Mouse (Mus musculus): ENCODE data around the gene Olfr619. TPM values are rescaled to one million over a fixed set of nuclear protein-coding genes. Genes with fewer than 3 reads are reported as not detected.

Olfr619 gene
- not detected in 2 replicates for polyA plus RNA-seq (2015; fragmentation: Nextera tagmentation; extraction: Ambion mirVana)

GRCm38 (mm10) chr7:103600275-103600674 is at the start of gene Olfr619:
Gene Olfr619 (plus strand): TSS chr7:103600575.
- no peak for ATAC-seq (replicated peaks; ENCODE audit: insufficient number of reproducible peaks, insufficient read depth, low FRiP score, low read depth)
- no peaks in the 10 kb centered on the region for H3K27me3 ChIP-seq

DNA sequence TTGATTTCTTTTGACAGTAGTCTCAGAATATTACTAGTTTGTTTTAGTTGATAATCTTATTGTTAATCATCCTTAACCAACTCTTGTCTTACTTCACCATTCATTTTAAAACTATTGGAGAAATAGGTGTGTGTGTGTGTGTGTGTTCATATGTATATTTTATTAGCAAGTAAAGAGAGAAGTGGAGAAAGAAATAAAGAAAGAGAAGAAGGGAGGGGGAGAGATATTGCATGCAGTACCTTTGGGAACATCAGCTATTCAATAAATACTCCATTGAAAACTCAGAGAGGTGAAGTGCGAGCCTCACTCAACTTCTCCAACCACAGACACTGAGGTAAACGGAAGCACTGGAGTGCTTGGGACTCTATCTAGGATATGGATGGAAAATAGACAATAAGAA is 44.6 kb upstream of the Olfr619 start, which contains the start of gene Olfr615:
Gene Olfr615, plus strand, starts transcription at position 301 of the 400 bp plus-strand sequence.
- WGBS: 78% methylated on average over 2 of the region's 2 CpGs
- ATAC-seq (replicated peaks; ENCODE audit: insufficient number of reproducible peaks, insufficient read depth, low FRiP score, low read depth): no peak
- Histone ChIP-seq H3K4me3 (no peak within 1 kb of the TSS), H3K36me3 (no peaks in the 10 kb centered on the region), H3K27me3 (no peaks in the 10 kb centered on the region), H3K4me1 (replicated peaks) (no peaks in the 10 kb centered on the region), H3K9me3 (replicated peaks) (no peaks in the 10 kb centered on the region), H3K27ac (no peak within 1 kb of the TSS), H3K9ac (no peak within 1 kb of the TSS), H3K4me2 (no peak within 1 kb of the TSS)

More at GRCm38 (mm10) chr7:103600275-103600674, at the start of gene Olfr619:
- Histone ChIP-seq H3K9me3 (replicated peaks) (no peaks in the 10 kb centered on the region), H3K9ac (no peak within 1 kb of the TSS), H3K4me3 (no peak within 1 kb of the TSS), H3K36me3 (no peaks in the 10 kb centered on the region), H3K4me2 (no peak within 1 kb of the TSS), H3K4me1 (replicated peaks) (no peaks in the 10 kb centered on the region), H3K27ac (no peak within 1 kb of the TSS)

GRCm38 (mm10) chr7:103569043-103569442 is 31.3 kb upstream of the Olfr619 start, which contains the start of gene Olfr616:
Gene Olfr616 (minus strand): TSS chr7:103569143.
- no peak within 1 kb of the TSS for H3K9ac ChIP-seq
- no peak within 1 kb of the TSS for H3K4me3 ChIP-seq
- no peaks in the 10 kb centered on the region for H3K36me3 ChIP-seq
- WGBS: 75% methylated on average over 3 of the region's 3 CpGs
- H3K27ac ChIP-seq: no peak within 1 kb of the TSS
- H3K4me1 ChIP-seq (replicated peaks): no peaks in the 10 kb centered on the region
- no peaks in the 10 kb centered on the region for H3K9me3 ChIP-seq (replicated peaks)
- no peak within 1 kb of the TSS for H3K4me2 ChIP-seq
- no peak for ATAC-seq (replicated peaks; ENCODE audit: insufficient number of reproducible peaks, insufficient read depth, low FRiP score, low read depth)
- H3K27me3 ChIP-seq: no peaks in the 10 kb centered on the region

DNA sequence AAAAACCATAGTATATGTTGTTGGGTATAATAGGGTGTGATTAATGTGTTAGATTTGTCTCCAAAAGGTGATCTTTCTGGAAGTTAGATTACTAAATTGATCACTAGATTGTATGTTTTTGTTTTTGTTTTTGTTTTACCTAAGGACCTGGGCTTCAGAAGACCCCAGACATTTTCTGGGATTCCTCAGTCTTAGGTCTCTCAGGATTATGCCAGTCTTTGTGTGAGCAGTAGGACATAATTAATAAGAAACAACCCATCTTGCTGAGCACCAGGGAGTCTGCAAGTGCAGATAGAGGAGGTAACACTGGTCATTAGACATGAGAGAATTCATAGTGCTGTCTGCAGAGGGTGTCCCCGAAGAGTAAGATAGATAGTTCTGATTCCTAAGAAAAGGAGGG is 27.6 kb upstream of the Olfr619 start, which contains the start of gene Olfr617:
Gene Olfr617, plus strand, starts transcription at position 301 of the 400 bp plus-strand sequence.
- H3K4me2 ChIP-seq: no peak within 1 kb of the TSS
- H3K27ac ChIP-seq: no peak within 1 kb of the TSS
- no peaks in the 10 kb centered on the region for H3K9me3 ChIP-seq (replicated peaks)
- no peaks in the 10 kb centered on the region for H3K4me1 ChIP-seq (replicated peaks)
- no peaks in the 10 kb centered on the region for H3K27me3 ChIP-seq
- ATAC-seq (replicated peaks; ENCODE audit: insufficient number of reproducible peaks, insufficient read depth, low FRiP score, low read depth): no peak
- 65% methylated on average over 1 of the region's 1 CpGs for WGBS
- no peaks in the 10 kb centered on the region for H3K36me3 ChIP-seq
- H3K4me3 ChIP-seq: no peak within 1 kb of the TSS
- H3K9ac ChIP-seq: no peak within 1 kb of the TSS

DNA sequence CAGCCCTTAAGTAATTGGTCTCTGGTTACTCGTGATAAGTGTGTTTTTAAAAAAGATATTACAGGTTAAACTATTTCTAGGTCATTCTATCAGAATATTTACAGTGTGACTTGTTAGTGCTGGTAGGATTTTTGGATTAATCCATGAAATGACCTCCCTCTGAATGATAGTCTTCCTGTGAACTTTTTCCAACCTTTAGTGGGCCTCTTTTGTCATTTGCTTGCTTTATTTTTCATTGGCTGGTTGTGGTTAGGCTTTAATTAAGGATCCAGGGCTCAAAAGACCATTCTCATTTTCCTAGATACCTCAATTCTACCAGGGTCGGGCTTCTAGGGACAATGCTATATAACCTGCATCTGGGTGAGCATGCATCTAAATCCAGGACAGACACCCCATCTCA is 10.6 kb upstream of the Olfr619 start, which contains the start of gene Olfr618:
Gene Olfr618, plus strand, starts transcription at position 301 of the 400 bp plus-strand sequence.
- no peak within 1 kb of the TSS for H3K27ac ChIP-seq
- no peak within 1 kb of the TSS for H3K4me2 ChIP-seq
- WGBS: 50% methylated on average over 2 of the region's 2 CpGs
- no peaks in the 10 kb centered on the region for H3K36me3 ChIP-seq
- H3K4me1 ChIP-seq (replicated peaks): no peaks in the 10 kb centered on the region
- H3K9ac ChIP-seq: no peak within 1 kb of the TSS
- H3K9me3 ChIP-seq (replicated peaks): no peaks in the 10 kb centered on the region
- H3K27me3 ChIP-seq: no peaks in the 10 kb centered on the region
- H3K4me3 ChIP-seq: no peak within 1 kb of the TSS
- ATAC-seq (replicated peaks; ENCODE audit: insufficient number of reproducible peaks, insufficient read depth, low FRiP score, low read depth): no peak

GRCm38 (mm10) chr7:103607425-103607824 is 7.0 kb downstream of the Olfr619 start:
- no peak overlapping the region for H3K4me3 ChIP-seq
- no peaks in the 10 kb centered on the region for H3K36me3 ChIP-seq
- H3K27me3 ChIP-seq: no peaks in the 10 kb centered on the region
- no peaks in the 10 kb centered on the region for H3K9me3 ChIP-seq (replicated peaks)
- no peak for ATAC-seq (replicated peaks; ENCODE audit: insufficient number of reproducible peaks, insufficient read depth, low FRiP score, low read depth)
- H3K4me2 ChIP-seq: no peak overlapping the region
- no peak overlapping the region for H3K9ac ChIP-seq
- no peak overlapping the region for H3K27ac ChIP-seq
- 59% methylated on average over 2 of the region's 2 CpGs for WGBS
- H3K4me1 ChIP-seq (replicated peaks): no peaks in the 10 kb centered on the region

DNA sequence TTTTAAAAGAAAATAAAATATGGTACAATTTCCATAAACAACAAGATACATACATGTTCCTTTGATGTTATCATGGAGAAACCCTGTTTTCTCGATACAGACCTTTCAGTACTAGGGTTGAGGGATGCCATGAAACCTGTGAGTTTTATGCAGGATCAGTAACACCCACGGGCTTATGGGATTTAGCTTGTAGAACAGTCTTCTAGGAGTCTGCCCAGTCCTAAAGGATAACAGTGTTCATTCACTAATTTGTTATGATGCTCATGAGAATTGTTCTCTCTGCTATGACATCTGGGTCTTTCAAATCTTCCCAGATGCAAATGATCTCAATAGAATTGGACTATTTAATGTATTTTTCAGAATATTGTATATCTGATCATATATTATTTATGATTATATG is 12.1 kb downstream of the Olfr619 start, which contains the start of gene Olfr620:
Gene Olfr620, minus strand, starts transcription at position 101 of the 400 bp plus-strand sequence.
- no peak within 1 kb of the TSS for H3K4me2 ChIP-seq
- no peaks in the 10 kb centered on the region for H3K27me3 ChIP-seq
- H3K9ac ChIP-seq: no peak within 1 kb of the TSS
- no peaks in the 10 kb centered on the region for H3K9me3 ChIP-seq (replicated peaks)
- no peak within 1 kb of the TSS for H3K27ac ChIP-seq
- no peaks in the 10 kb centered on the region for H3K4me1 ChIP-seq (replicated peaks)
- no peak for ATAC-seq (replicated peaks; ENCODE audit: insufficient number of reproducible peaks, insufficient read depth, low FRiP score, low read depth)
- 66% methylated on average over 2 of the region's 2 CpGs for WGBS
- no peaks in the 10 kb centered on the region for H3K36me3 ChIP-seq
- H3K4me3 ChIP-seq: no peak within 1 kb of the TSS

DNA sequence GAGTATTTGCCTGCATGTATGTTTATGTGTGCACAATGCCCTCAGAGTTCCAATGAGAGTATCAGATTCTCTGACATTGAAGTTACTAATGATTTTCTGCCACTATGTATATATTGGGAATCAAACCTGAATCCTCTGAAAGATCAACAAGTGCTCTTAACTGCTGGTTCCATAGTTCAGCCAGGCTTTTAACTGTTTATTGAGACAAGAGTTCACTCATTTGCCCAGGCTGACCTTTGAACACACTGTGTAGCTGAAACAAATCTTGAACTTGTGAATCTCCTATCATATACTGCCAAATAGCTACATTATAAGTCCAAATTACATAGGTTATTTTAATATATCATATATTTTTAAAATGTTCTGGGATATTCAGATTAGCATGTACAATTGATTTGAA is 36.4 kb downstream of the Olfr619 start:
- Histone ChIP-seq H3K4me3 (no peak overlapping the region), H3K4me1 (replicated peaks) (no peaks in the 10 kb centered on the region), H3K9ac (no peak overlapping the region), H3K4me2 (no peak overlapping the region), H3K36me3 (no peaks in the 10 kb centered on the region), H3K27ac (no peak overlapping the region), H3K27me3 (no peaks in the 10 kb centered on the region), H3K9me3 (replicated peaks) (no peaks in the 10 kb centered on the region)
- ATAC-seq (replicated peaks; ENCODE audit: insufficient number of reproducible peaks, insufficient read depth, low FRiP score, low read depth): no peak

- no peaks in the 10 kb centered on the region for H3K9me3 ChIP-seq (replicated peaks)
- no peak for ATAC-seq (replicated peaks; ENCODE audit: insufficient number of reproducible peaks, insufficient read depth, low FRiP score, low read depth)
These were observed 42.2 kb downstream of the Olfr619 start, which contains the start of gene Olfr622 for GRCm38 (mm10) chr7:103642602-103643001. Gene Olfr622 (minus strand): TSS chr7:103642702.

DNA sequence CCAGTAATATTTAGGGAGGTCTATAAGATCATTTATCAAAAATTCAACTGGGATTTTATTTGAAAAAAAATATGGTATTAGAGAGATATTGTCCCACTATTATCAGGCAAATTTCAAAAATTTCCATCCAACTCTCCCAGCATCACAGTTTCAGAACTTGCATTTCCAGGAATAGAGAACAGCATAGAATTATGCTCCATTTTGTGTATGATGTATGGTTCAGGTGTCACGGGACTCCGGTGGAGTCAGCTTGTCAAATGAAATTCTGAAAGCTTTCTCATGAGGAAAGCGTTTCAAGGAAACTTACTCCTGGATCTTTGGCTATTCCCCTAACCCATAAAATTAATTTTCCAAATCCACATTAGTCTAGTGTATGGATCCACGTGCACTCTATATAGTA is 43.7 kb downstream of the Olfr619 start:
- 79% methylated on average over 4 of the region's 4 CpGs for WGBS
- no peak overlapping the region for H3K4me2 ChIP-seq
- no peak for ATAC-seq (replicated peaks; ENCODE audit: insufficient number of reproducible peaks, insufficient read depth, low FRiP score, low read depth)

More at GRCm38 (mm10) chr7:103642602-103643001, 42.2 kb downstream of the Olfr619 start, which contains the start of gene Olfr622:
- no peak within 1 kb of the TSS for H3K4me2 ChIP-seq
- 85% methylated on average over 1 of the region's 1 CpGs for WGBS
- H3K4me3 ChIP-seq: no peak within 1 kb of the TSS
- H3K9ac ChIP-seq: no peak within 1 kb of the TSS
- H3K27me3 ChIP-seq: no peaks in the 10 kb centered on the region
- no peak within 1 kb of the TSS for H3K27ac ChIP-seq
- H3K4me1 ChIP-seq (replicated peaks): no peaks in the 10 kb centered on the region
- H3K36me3 ChIP-seq: no peaks in the 10 kb centered on the region

More for the DNA sequence above, 43.7 kb downstream of the Olfr619 start:
- H3K4me1 ChIP-seq (replicated peaks): no peaks in the 10 kb centered on the region
- H3K27ac ChIP-seq: no peak overlapping the region
- H3K9ac ChIP-seq: no peak overlapping the region
- H3K27me3 ChIP-seq: no peaks in the 10 kb centered on the region
- H3K9me3 ChIP-seq (replicated peaks): no peaks in the 10 kb centered on the region
- H3K4me3 ChIP-seq: no peak overlapping the region
- H3K36me3 ChIP-seq: no peaks in the 10 kb centered on the region

Data from heart, embryonic 15.5 days (tissue).